Mouse (Mus musculus) heart, adult 2 months (tissue): ENCODE results near the gene Kank2.

Experiments used
- CTCF ChIP-seq: fragments of 200-600 bp; IDR thresholded peaks from 2 replicates; pipeline ENCODE4 v1.8.1; 2022; ENCODE audit warnings: antibody characterized with exemption, mild to moderate bottlenecking, moderate library complexity
- EP300 ChIP-seq: fragments of 200-500 bp; IDR thresholded peaks from 2 replicates; pipeline ENCODE4 v1.6.1; 2011; ENCODE audit warnings: low read depth, low read length, control low read depth; ENCODE audit not compliant: insufficient read depth
- POLR2A ChIP-seq: fragments of 200-500 bp; IDR thresholded peaks from 2 replicates; pipeline ENCODE4 v1.6.1; 2011; ENCODE audit warnings: mild to moderate bottlenecking, low read depth, low read length, control low read depth; ENCODE audit not compliant: insufficient read depth

- no peak for TF ChIP-seq EP300
- no peak for TF ChIP-seq CTCF
- TF ChIP-seq POLR2A, result no peak
Measured at GRCm38 (mm10) chr9:21768511-21769411, 29.8 kb downstream of the Kank2 start.
